Mouse (Mus musculus) hematopoietic stem cell, adult 5-6 weeks (primary cell): Measurements from ENCODE around the gene Rad23a. TPM values are rescaled to one million over a fixed set of nuclear protein-coding genes. Genes with fewer than 3 reads are reported as not detected.
"Not testable (repeated sequence)": the region's sequence is repeated elsewhere in the genome, so short reads cannot be mapped to it uniquely, and the experiment has no call there.

Experiments
- ATAC-seq, 2 experiments: fragments of 125-278 bp in 1 of 2; replicated peaks in 1 of 2; 2 replicates each; pipeline ENCODE4 v1.8.0; 2016 to 2017; ENCODE audit warnings: inconsistent platforms in 2 of 2, mild to moderate bottlenecking in 2 of 2, moderate number of reproducible peaks in 2 of 2, low read depth in 1 of 2, moderate TSS enrichment in 1 of 2; ENCODE audit not compliant: low FRiP score in 2 of 2, poor library complexity in 2 of 2, severe bottlenecking in 2 of 2, insufficient read depth in 1 of 2, low TSS enrichment in 1 of 2
- total RNA-seq: library from RNA; stranded (forward); fragments of 172-1452, 232-1000 nt; gene quantifications from 2 replicates; pipeline ENCODE4 v1.2.3, GENCODE M21; 2017

The Rad23a gene
- total RNA-seq, 1 experiment from 2014 or later = 32.7 TPM

DNA sequence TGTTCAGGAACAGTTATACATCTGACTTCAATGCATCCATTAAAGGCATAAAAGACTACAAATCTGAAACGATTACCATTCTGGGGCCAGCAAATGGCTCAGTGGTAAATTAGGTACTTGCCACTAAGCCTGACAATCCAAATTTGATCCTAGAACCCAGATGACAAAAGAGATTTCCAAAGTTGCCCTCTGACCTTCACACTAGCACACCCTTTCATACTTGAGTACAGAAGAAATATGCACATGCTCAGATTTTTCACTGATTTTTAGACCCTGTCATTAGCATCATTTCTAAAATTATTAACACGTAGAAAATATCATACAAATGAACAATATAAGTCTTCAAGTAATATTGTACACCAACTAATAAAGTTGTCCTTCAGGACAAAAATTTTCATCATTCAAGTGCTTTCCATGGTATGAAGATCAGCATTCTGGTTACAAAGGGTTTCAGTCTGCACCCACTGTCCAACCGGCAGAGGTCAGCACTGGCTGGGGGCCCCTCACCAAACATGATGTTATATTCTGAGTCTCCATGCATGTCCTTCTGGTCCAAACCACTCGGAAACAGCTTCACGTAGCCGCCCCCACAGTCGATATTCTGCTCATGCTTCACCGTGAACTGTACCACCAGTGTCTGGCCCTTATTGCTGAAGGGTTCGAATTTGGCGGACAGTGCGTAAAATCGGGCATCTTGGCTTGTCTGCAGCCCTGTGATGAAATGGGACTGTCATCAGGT lies 5.1 kb upstream of the Rad23a start:
- ATAC-seq = no peak

DNA sequence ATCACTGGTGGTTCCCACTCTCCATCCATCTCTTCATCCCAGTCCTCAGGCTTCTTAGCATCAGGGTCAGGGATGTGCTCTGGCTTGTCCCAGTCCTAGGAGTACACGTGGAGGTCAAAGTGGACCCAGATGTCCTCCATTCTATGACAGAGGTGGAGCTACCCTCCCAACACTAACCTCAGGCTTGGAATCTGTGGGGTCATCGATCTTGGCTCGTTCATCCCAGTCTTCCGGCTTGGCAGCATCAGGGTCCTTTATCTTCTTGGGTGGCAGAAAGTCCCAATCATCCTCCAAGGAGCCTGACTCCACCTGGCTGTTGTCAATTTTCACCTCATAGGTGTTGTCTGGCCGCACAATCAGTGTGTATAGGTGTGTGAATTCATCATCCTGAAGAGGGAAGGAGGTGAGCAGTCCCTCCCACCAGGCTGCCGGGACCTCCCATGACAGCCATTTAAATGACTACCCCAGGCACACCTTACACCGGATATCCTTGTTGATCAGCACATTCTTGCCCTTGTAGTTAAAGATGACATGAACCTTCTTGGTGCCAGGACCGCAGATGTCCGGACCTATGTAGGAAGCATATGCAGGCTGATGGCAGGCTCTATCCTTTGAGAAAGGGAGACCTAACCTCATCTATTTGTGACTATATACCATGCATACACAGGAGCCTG lies 4.1 kb upstream of the Rad23a start:
- ATAC-seq = no peak

DNA sequence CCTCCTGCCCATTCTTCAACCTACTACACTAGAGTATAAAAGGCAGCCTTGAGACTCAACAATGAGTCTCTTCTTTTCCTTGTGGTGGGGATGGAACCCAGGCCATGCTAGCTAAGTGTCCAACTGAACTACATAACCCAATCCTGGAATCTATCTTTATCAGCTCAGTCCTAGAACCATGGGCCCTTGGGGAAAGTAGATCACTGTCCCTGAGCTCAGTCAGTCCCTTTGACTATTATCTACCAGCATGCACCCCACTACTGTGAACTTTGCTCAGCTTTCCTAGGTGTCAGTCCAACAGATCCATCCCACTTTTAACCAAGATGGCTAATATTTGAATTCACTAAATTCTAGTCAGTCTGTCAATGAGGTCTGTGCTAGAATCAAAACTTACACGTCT lies 1.0 kb upstream of the Rad23a start:
- ATAC-seq = no peak

DNA sequence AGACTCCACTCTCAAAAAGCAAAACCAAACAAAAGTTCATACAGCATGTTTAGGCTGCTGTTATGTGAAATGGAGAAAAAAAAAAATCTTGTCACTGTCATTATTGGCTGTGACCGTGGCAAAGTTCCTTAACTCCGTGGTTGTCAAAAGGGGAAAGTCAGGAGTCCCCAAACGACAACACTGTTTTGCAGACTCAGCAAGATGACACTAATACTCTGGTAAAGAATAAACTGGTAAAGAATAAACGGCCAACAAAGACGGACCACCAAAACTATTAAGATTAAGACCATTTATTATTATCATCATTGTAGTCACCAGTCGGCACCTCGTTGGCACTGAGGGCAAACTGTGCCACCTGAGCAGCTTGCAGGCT lies 604 bp downstream of the Rad23a start:
- ATAC-seq = no peak

DNA sequence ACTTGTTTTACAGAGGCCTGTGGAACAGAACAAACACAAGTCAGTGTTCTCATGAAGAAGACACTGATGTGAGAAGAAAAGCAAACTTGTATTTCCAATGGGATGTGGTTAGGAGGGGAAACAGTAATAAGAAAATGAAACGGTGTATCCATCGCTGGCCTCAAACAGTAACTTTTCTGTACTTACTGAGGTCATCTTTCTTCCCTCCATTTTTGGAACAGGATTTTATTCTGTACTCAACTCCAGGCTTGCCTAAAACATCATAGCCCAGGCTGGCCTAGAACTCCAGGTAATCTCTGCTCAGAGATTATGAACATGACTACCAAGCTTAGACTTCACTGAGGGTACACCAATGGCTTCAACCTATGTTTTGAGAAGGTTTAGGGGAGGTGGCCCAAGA lies 1.1 kb downstream of the Rad23a start:
- ATAC-seq = no peak

DNA sequence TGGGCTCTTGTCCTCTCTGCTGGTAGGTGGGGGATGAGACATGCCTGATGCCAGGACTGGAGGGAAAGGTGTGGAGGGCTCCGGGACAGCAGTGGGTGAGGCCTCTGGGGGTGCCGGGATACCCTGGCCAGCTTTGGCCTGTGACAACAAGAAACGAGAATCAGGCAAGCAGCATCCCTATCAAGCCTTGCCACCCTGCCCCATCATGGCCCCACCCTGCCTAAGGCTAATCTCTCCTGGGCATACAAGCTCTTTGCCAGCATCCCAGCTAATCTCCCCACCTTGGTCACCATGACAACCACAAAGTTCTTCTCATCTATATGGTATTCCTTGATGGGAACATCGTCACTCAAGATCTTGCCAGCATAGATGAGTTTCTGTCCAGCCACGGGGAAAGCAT lies 2.0 kb downstream of the Rad23a start:
- ATAC-seq = no peak

DNA sequence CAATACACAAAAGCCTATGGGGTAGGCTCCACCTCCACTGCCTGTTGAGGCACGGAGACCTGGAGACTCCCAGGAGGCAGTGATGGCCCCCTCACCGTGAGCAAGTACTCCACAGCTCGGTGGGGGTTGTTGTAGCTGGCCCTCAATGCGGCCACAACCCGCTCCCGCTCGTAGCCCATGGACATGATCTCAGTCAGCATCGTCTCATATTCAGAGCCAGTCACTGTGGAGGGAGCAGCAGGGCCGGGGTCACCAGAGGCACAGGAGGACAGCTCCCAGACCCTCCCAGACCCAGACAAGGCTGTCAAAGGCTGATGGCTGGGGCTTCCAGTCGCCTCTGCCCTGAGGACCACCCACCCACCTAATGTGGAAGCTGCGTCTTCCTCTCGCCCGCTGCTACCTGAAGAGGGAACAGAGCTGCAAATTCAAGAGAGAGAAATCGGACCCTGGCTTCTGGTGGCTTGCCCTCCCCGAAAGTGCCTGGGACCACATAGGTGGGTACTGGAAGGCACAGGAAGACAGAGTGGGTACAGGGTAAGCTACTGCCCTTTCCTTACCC lies 2.5 kb downstream of the Rad23a start:
- ATAC-seq = no peak

DNA sequence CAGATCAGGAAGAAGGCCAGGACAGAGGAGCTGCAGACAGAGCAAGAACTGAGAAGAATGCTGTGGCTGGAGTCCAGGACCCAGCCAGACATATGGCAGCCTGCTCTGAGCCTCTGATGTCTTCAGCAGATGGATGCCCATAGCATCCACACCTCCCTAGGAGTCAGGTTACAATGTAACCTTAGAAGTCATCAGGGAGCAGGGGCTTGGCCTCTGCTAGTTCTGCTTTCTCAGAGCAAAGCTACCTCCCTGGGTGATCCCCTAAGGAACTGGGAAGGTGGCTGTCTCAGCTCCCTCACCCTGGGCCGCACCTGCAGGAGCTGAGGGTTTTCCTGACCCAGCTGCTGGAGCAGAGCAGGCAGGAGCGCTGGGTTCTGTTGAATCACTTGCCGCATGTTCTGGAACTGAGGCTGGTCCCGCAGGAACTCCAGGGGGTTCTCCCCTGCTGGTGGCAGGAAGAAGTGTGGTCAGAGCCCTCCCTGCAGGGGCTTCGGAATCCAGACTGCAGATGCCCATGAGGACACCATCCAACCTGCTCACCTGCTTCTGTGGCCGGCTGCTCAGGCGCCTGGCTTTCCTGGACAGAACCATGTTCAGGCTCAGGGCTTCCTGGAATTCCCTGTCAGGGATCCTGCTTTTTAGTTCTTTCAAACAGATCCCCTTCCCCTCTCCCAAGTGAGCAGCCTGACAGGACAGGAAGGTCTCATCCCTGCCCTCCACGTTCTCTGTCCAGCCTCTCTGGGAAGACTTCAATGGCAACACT lies 3.1 kb downstream of the Rad23a start:
- ATAC-seq = no peak

DNA sequence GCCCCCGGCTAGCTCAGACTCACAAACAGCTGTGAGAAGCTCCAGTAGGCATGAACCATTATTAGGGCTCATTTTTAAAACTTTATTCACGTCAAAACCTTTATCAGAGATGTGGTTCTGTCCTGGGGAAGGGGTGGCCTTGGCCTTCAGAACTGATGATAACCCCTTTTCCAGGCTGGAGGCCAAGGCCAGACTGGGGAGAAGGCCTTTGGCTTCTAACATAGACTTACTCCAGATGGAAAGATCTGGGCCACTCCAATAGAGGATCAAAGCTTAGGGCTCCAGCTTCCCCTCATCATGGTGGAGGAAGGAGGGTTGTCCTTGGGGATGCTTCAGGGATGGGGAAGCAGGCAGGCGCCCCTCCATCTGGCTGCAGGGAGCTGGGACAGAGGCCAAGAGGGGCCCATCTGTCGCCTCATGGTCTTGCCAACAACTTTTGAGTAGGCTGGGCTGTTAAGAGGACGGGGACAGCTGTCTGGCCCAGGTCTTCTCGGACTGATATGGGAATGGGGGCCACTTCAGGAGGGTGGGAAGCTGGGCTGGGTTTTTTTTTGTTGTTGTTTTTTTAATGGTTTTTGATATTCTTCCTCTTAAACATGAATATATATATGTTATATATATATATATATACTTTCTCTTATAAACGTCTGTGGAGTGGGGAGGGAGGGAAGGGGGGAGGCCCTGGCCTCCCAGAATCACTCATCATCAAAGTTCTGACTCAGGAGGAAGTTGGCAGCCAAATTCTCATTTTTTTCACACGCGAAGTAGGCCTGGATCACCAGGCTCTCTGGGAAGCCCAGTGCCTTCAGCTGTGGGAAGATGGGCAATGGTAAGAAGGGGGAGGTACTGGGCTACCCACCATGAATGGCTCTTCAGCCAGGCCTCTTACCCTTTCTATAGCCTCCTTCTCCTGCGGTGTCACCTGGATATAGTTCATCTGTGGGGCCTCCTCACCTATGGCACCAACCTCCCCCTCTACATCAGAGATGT lies 5.3 kb downstream of the Rad23a start:
- no peak for ATAC-seq

DNA sequence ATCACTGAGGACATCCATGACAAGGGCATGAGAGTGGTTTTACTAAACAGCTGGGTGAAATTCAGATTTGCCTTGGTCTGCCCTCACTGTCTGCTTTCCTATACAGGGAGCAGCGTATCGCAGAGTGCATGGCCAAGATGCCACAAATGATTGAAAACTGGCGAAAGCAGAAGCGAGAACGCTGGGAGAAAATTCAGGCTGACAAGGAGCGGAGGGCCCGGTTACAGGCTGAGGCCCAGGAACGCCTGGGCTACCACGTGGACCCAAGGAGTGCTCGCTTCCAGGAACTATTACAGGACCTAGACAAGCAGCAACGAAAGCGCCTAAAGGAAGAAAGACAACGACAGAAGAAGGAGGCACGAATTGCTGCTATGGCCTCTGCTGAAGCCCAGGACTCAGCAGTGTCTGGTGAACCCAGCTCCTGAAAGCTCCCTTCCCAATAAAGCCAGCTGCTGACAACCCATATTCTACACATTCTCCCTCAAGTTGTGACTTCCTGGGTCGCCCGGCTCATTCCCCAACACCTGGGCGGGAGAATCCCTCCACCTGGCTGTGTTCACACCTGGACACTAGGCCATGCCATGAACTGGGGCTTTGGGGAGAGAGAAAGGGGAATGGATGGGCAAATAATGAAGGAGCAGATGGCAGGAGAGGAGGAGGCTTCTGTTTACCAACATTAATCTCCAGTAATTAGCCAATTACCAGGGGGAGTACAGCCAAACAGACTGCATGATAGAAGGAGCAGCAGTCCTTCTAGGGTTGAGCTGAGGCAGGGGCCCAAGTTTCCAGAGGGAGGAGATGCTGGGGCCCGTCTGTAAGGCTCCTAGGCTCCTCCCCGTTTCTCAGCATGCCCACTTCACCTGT lies 6.2 kb downstream of the Rad23a start:
- ATAC-seq = no peak

DNA sequence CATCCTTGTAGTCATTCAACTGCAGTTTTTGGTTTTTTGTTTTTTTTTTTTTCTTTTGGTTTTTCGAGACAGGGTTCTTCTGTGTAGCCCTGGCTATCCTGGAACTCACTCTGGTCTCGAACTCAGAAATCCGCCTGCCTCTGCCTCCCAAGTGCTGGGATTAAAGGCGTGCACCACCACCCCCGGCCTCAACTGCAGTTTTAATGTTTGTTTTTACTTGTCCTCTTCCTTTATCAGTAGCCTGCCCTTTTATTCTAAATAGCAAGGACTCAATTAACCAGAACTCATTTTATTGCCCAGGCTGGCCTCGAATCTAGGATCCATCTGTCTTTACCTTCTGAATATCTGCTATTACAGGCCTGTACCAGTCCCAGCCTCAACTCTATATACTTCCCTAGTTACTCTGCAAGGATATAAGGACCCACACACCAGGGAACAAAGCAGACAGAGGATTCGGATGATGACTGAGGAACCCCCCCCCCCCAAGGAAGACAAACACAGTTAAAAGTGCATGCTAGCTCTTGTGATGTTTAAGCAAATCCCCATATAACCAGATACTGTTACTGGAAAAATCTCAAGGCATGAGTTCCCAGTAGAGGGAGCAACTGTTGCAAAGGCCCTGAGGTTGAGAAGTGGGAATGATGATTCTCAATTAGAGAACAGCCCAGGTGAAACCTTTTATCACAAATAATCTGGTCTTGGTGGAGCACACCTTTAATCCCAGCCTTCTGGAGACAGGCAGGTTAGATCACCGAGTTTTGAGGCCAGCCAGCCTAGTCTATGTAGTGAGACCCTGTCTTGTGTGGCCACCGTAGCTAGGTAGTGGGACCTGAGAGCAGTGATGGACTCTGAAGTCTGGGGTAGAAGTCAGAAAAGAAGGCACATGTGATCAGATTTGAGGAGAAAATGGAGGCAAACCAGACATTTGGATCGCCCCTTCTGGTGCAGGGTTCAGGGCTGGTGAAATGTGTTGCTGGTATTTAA lies 7.4 kb downstream of the Rad23a start:
- no peak for ATAC-seq

DNA sequence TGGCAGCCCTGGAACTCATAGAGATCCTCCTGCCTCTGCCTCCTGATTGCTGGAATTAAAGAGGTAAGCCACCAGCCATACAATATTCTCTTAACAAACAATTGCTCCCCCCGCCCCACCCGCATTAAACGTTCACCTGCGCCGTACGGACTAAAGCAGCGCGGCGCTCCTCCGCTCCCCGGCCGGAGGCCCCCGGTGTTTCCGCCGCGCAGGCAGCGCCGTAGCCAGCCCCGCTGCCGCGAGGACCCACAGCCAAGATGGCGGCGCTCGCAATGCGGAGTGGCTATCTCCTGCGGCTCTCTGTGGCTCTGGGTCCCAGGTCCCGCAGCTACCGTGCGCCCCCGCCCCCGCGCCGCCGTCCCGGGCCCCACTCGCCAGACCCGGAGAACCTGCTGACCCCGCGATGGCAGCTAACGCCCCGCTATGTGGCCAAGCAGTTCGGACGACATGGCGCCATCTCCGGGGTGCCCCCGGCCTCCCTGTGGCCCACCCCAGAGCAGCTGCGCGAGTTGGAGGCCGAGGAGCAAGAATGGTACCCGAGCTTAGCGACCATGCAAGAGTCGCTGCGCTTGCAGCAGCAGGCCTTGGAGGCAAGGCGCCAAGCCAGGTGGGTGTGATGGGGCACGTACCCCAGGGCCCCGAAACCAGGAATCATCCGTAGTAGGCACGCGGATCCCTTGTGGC lies 8.3 kb downstream of the Rad23a start:
- peak; percentile 70 to 73 for ATAC-seq

DNA sequence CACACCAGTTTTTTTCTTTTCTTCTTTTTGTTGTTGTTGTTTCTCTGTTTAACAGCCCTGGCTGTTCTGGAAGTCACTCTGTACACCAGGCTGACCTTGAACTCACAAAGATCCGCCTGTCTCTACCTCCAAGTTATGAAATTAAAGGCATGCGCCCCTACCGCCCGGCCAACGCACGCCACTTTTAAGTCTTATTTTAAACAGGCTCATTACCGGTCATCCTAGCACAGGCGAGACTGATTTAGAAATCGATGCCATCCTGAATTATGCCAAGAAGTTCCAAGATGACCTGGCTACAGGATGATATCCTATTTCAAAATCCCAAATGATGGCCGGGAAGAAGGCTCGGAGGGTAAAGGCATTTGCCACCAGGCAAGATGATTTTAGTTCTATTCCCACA lies 9.0 kb downstream of the Rad23a start, which contains the start of gene Gadd45gip1:
TSS of gene Gadd45gip1 (plus strand) at position 33 of the 400 bp plus-strand sequence.
- ATAC-seq = peak; percentile 56 to 79; a peak in 3 of 4 replicates

DNA sequence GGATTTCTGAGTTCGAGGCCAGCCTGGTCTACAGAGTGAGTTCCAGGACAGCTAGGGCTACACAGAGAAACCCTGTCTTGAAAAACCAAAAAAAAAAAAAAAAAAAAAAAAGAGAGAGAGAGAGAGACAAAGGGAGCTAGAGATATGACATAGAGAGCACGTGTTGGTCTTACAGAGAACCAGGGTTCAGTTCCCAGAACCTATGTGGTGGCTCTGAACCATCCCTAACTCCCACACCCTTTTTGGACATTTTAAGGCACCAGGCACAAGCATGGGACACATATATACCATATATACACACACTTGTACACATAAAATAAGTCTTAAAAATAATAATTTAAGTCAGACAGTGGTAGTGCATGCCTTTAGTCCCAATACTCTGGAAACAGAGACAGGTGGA lies 13.9 kb downstream of the Rad23a start:
- ATAC-seq = not testable (repeated sequence)

DNA sequence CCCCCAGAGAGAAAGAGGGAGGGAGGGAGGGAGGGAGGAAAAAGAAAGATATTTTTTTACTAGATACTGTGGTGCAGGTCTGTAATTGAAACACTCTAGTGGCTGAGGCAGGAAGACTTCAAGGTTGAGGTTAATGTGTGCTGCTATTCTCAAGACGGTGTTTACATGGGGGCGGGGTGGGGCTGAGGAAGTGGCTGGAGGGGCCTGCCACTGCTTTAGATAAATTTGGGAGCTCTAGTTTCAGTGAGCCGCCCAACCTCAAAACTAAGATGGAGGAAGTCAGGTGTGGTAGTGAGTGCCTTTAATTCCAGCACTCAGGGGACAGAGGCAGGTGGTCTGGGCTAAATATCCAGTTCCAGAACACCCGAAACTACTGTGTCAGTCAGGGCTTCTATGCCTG lies 14.8 kb downstream of the Rad23a start:
- peak; percentile 42 to 60; a peak in 3 of 4 replicates for ATAC-seq
